Mouse (Mus musculus): ENCODE results near the gene Tbata.

GRCm38 (mm10) chr10:61123276-61123913 is 48.4 kb upstream of the Tbata start:
- TF ChIP-seq CTCF (IDR thresholded peaks at IDR 0.05; ENCODE audit: borderline replicate concordance, control insufficient read depth, extremely low read depth, insufficient read depth, low read length, poor library complexity), result no peak
- no peak for TF ChIP-seq POLR2A (IDR thresholded peaks at IDR 0.05; ENCODE audit: control insufficient read depth, extremely low read depth, insufficient read depth, low read length, poor library complexity)

Data from thymus, adult 2 months (tissue).